Mouse (Mus musculus) urinary bladder, postnatal 10 days (tissue): ENCODE data around the gene Tmem132c.
"Not testable (repeated sequence)": the region's sequence is repeated elsewhere in the genome, so short reads cannot be mapped to it uniquely, and the experiment has no call there.

ENCODE experiments used
- DNase-seq: peaks from one replicate; pipeline ENCODE4 v3.0.0; 2022; ENCODE audit warnings: low spot score

Gene Tmem132c

DNA sequence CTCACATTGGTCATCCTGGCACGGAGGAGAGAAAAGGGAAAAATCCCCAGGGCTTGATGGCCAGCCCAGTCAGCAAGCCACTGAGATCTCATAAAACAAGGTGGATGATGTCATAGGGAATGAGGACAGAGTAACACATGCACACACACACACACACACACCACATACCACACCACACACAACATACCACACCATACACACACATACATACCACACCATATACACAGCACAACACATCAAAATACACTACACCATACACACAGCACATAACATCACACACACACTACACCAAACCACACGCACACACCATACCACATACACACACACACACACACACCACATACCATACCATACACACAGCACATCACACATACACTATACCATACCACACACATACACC is 104.8 kb downstream of the Tmem132c start:
- no peak for DNase-seq

DNA sequence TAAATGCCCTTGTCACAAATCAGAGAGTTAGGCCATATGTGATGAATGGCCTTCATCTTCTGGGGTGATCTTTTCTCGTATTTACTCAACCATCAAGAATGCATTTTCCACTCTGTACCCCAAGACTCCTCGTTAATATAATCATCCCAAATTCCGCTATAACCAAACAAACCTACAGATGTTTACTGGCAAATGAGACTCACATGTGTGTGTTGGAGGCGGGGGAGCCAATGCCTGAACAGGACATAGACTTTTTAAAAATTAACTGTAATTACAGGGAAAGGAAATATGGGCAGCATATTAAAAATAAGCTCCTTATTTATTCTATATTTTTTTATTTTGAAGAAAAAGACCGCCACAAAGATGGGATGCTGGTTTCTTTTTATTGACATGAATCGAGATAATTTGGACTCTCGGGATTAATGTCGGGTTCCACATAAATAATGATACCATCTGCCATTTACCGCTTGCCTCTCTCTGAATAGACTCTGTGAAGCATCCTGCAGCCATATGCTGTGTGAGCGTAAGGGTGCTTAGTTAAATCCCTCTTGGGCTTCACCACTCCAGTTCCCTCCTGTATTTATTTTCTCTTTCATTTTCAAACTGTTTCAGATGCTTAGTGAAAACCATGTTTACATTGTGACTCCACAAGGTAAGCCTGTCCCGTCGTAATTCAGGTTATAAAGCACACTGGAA is 105.6 kb downstream of the Tmem132c start:
- no peak for DNase-seq

DNA sequence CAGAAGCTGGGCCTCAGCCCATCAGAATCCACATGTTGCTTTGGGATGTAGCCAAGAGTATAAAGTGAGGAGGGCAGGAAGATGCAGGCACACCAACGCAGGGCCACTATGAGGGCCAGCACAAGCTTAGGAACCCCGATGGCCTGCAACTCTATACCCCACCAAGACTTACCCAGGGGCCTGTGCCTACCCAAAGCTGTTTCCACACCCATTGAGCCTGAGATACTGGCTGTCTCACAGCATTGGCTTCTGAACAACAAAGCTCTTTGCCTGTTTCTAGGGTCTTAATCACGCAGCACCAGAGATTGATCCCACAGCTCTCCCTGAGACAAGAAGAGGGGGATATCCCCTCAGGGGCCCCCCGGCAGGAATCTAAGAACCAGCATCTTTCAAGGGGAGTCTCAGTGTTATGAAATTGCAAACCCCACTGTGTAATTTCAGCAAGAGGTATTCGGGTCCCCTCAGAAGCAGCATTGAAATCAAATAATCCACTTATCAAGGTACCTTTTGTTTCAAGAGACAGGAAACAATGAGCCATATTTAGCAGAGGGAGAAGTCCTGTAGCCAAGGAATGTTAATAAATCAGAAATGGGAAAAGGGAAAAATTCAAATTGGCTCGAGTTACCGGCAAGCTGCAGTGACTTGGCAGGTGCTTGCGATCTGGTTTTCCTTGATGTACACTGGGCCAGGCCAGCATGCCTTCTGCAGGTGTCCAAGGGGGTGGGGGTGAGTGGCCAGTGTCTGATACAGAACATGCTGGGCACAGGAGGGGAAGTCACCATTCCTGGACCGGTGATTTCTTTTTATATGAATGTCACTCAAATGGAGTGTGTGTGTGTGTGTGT is 107.8 kb downstream of the Tmem132c start:
- no peak for DNase-seq

DNA sequence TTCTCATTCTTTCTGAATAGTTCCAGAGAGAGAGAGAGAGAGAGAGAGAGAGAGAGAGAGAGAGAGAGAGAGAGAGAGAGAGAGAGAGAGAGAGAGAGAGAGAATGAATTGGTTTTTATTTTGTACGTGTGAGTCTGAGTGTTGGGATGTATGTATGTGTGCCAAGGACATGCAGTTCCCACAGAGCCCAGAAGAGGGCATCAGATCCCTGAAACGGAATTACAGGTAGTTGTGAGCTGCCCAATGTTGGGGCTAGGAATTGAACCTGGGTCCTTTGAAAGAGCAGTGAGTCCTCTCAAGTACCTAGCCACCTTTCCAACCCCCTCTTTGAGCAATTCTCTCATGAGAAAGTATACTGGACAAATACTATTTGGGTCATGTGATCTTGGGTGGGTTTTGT is 111.4 kb downstream of the Tmem132c start:
- no peak for DNase-seq

DNA sequence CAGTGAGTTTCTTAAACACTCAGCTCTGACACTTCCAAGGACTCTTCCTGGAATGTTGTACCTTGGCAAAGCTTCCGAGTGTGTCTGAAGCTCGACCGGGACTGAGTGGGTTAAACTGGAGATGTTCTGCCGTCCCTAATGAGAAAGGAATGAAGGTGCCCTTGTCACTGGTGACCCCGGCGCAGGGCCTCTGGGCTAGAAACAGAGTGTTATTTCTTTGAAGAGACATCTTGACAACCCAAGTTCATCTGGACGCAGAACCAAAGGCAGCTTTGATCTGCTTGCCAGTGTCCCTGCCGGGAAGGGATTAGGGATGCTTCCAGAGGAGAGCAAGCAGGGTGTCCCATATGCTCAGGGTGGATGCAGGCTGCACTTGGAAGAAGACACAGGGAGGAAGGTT is 114.2 kb downstream of the Tmem132c start:
- no peak for DNase-seq

DNA sequence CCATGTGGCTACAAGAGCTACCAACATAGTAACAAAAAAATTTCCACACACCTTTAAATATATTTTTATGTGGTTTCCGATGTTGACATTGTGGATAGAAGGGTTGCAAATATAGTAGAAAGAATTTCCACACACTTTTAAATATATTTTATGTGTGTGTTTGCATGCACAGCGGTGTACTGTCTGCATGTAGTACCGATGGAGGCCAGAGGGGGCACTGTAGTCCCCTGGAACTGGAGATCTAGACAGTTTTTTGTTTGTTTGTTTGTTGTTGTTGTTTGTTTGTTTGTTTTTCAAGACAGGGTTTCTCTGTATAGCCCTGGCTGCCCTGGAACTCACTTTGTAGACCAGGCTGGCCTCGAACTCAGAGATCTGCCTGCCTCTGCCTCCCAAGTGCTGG is 116.3 kb downstream of the Tmem132c start:
- not testable (repeated sequence) for DNase-seq

DNA sequence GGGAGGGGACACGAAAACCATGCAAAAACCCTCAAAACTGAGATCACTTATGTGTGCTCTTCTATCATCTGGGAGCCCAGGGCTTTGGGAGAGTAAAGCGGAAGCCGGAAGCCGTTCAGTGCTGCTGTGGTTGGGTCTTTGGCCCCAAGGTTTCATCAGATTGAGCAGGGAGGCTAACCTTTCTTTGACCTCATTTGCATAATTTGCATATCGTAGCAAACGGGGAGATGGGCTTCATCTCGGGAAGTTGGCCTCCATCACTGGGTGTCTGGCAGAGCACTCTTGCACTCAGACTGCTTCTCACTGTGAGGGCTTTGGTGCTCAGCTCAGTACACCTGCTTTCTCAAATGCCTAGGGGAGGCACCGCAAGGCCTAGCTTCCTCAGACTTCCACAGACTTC is 119.5 kb downstream of the Tmem132c start:
- no peak for DNase-seq

DNA sequence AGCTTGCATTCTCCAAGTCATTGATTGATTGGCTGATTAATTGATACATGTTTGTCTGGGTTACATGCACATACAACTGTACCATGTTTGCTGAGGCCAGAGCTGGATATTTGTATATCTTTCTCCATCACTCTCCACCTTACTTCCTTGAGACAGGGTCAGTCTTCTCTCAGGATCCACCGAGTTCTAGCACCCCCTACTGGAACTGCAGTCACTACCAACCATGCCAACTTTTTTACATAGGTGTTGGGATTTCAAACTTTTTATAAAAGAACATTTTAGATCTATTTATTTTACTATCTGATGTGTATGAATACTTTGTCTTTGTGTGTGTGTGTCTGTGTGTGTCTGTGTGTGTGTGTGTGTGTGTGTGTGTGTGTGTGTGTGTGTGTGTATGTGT is 123.5 kb downstream of the Tmem132c start:
- no peak for DNase-seq

DNA sequence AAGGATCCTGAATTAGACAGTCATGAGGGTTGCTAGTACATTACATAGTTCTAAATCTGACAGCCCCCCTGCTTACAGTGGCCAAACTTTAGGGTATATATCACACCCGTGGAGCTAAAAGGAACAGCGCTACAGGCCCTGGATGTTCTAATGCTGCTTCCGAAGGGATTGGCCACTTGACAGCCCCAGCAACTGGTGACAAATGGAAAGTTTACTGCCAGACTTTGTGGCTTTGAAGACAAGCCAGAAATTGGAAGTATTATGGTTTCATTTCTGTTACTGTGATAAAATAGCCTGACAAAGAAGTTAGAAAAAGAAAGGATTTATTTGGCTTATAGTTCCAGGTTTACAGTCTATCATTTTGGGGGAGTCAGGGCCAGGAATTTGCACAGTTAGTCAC is 126.6 kb downstream of the Tmem132c start:
- no peak for DNase-seq

DNA sequence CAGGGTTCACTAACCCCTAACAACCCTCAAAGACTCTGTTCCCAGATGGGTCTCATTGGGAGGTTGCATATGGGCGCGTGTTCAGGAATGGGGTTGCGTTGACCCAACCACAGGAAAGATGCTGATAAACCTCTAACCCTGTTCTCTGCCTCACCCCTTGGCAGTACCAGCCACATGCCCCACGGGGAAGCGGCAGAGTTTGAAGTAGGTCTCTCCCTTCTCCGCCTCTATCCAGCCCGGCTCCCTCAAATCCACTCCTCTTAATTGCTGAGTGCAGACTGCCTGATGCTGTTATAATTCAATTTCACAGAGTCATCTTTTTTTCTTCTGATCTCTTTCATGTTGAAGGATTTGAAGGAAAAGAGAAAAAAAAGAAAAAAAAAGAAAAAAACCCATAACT is 128.2 kb downstream of the Tmem132c start:
- DNase-seq, result no peak

DNA sequence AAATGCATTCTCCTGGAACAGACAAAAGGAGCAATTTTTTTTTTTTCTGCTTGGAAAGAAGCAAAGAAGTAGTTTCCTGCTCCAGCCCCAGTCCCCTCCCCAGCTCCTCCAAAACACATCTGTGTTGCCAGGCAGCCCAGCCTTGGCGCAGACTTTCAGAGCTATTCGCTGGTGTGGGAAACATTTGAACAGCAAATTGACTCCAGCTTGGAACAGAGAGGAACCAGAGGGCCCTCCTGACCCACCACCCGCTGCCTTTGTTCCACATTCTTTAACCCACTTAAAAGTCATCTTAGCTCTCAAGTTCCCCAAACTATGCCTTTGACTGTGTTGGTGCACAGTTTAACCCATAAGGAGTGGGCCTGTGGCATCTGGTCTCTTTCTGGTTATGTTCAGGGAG is 128.9 kb downstream of the Tmem132c start:
- DNase-seq, result no peak

DNA sequence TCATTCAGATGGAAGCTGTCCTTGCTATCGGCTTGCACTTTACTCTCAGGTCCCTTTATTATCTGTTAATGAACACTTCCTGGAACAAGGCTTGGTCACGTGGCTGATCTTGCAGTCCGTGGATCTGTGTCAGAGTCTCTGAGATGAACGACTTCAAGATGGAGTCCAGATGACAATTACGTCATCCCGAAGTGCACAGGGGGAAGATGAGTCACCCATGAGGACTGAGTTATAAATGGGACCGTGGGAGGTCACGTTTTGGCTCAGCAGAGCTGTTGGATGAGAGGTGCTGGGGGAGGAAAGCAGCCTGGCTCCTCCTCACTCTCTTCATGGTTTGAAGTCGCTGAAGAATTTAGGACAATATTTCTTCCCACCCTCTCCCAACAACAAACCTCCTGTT is 132.6 kb downstream of the Tmem132c start:
- no peak for DNase-seq

DNA sequence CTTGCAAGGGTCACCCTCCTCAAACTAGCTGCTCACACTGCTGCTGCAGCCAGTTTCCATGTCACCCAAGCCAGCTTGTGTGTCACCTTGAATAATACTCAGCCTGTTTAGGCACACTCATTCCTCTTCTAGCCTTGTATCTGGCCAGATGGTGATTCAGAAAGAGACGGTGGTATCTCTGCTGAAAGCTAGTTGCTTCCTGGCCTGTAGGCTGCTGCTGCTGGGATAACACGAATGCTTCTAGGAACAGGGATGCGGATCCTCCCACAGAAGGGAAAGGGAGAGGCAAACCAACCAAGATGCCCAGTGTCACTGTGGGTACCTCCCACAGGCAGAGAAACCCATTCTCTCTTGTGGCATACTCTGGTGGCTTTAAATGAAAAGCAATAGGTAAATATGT is 134.0 kb downstream of the Tmem132c start:
- DNase-seq, result no peak

DNA sequence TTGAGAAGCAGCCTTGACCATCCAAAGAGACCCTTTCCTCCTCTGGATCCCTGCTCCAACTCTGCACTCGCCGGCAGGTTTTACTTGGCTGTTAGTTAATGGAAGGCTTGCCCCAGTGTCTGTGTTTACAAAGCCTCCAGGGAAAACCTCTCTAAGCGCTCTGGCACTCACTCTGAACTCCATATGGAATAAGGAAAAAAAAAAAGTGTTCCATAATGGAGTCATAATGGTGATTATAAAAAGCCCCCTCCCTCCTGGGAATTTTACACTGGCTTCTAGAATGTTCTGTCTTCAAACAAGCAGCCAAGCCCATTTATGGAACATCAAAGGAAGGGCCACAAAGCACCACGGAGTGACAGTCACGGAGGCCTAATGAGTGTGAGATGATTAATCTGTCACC is 136.9 kb downstream of the Tmem132c start:
- DNase-seq, result no peak

DNA sequence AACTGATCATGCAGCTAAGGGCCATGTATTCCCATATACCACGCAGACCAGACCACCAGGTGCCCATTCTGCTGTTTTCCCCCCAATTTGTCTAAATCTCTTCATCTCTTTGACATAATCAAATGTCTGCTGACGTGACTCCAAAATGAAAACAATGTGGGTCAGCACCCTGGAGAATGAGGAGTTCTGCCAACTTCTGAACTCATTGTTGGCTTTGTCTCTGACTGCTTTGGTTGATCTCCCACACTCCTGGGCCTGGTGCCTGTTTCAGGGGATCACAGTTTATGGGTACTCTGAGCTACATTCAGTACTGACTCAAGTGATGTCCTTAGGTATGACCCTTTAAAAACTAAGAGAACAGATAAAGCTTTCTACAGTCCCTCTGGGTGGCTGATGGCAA is 137.7 kb downstream of the Tmem132c start:
- DNase-seq, result no peak

DNA sequence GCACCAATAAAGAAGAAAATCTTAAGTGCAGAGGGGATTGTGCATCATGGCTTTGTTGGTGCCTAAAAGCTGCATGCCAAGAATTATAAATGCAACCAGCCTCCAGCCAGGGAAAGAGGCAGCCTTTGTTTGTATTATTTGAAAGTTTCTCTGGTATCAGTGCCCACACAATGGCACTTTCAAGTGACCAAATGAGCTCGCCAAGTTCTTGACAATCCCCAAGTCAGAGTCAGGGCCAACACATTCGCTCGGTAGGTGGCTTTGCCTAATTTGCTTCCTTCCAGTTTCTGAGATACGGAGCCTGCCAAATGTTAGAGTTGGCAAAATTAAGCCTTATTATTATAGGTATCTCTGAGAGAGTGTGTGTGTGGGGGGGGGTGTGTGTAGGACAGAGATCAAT is 139.6 kb downstream of the Tmem132c start:
- no peak for DNase-seq

DNA sequence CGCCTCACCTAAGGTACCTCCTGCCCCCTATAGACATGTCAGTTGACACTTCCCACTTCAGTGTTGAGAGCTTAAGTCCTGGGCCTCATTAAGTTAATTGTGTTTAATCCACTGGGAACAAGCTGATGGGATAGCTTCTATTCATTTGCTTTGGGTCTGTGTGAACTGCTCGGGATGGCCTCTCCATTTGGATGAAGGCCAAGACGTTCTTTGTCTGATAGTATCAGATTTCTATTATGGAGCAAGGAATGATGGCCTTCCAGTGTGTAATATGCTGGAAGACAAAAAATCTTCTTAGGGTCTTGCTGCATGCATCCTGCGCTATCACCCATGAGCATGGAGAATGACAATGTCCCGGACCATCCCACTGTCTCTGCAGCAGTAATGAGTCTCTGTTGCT is 141.0 kb downstream of the Tmem132c start:
- DNase-seq, result no peak

DNA sequence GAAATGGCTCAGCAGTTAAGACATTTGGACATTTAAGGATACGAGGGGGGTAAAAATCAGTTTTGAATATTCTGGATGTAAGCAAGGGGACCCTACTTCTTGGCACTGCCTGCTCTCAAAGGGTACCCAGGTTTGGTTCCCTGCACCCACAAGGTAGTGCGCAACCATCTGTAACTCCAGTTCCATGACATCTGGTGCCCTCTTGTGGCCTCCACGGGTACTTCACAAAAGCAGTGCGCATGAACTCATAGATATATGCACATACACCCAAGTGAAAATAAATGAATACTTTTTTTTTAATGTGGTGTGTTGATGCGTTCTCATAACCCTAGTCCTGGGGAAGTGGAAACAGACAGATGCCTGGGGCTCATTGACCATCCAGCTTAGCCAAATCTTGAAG is 149.6 kb downstream of the Tmem132c start:
- no peak for DNase-seq

DNA sequence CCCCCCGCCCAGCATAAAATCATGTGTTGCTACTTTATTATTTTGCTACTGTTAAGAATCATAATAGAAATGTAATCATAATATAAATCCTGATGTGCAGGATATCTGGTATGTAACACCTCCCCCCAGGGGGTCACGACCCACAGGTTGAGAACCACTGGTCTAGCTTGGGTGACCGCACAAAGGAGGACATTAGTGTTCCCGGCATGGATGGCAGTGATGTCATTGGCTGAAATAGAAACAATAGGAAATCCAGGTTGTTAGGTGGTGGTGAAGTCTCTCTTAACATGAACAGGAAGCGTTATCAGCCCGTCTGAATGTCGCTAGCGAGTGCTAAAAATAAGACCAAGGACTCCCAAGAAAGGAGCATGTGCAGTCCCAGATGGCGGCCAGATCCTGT is 155.3 kb downstream of the Tmem132c start:
- no peak for DNase-seq

DNA sequence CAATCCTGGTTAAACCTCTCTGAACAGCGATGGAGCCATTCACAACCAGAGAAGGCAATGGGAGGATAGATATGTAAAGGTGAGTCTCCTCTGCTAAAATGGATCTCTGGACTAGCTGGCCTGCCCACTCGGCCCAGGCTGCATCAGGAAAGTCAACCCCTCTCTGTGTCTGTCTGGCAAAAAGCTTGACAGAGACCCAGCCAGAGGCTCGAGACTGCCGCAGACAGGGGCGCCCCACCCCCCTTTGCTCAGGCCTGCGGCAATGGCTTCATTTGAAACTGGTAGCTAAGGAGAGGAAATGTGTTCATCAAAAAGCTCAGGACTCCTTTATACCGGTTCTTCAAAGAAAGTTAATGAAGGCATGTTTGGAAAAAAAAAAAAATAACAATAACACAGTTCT is 156.4 kb downstream of the Tmem132c start:
- no peak for DNase-seq

DNA sequence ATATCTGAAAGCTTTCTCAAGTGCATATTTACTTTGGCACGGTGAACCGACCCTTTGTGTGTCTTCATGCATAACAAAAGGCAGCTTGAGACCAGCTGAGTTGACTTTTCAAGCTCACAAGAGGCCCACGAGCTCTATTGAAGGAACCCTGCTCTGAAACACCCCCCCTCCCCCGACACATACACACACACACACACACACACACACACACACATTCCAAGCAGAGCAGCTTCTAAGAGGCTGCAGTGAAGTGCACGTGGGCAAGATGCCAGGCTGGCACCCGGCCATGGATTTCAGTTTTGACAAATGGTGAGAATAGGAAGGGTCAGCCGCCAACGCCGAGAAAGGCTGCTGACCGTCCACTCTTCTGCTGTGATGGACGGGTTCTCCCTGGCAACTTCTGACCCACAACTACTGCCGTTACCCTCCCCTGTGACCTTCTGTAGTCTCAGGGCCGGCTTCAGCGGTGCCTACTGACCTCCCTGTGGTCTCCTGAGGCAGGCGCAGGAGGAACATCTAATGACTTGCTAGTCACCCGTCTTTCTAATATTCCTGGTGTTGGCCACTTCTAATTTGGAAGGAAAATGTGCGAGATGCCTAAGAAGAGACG is 163.9 kb downstream of the Tmem132c start:
- DNase-seq, result no peak

DNA sequence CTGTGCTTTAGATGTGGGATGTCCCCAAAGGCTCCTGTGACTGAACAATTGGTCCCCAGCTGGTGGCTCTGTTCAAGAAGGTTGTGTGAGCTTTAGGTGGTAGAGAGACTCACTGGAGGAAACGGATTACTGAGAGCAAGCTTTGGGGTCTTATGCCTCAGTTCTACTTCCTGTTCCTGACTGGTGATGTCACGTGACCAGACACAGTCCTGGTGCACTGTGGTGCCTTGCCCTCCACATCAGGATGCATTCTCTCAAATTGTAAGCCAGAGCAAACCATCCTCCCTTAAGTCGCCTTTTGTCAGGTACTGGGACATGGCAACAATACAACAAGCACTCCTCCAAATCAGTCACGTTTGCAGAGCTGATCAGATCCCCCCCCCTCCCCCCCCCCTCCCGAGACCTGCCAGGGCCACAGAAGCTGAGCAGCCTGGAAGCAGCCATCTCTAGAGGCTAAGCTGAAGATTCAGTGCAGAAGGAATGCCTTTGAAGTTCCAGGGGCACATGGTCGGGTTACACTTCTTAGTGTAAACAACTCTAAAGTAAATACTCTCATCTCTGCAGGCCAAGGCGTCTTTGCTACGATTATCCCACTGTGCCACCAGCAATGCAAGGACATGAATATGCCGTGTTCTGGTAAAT is 164.5 kb downstream of the Tmem132c start:
- no peak for DNase-seq

DNA sequence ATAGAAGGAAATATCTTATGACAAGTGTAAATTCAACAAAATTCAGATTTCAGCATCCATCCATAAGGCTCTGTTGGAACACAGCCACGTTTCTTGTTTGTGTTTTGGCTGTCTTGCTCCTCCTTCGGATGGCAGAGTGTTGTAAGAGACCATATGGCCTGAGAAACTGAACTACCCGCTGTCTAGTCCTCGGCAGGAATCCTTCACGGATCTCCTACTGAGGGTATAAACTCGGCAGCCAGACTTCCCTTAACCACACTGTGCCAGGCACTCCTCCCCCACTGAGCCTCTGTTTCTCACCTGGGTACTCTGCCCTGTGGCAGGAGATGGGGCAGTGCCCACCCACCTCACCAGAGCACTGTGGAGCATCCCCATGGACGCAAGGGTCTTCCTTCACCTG is 174.9 kb downstream of the Tmem132c start:
- no peak for DNase-seq
